Mouse (Mus musculus): Measurements from ENCODE around the gene Osbpl6.
A peak's percentile ranks its signal among the peaks of the same experiment; 100 is the strongest.

The Osbpl6 gene

DNA sequence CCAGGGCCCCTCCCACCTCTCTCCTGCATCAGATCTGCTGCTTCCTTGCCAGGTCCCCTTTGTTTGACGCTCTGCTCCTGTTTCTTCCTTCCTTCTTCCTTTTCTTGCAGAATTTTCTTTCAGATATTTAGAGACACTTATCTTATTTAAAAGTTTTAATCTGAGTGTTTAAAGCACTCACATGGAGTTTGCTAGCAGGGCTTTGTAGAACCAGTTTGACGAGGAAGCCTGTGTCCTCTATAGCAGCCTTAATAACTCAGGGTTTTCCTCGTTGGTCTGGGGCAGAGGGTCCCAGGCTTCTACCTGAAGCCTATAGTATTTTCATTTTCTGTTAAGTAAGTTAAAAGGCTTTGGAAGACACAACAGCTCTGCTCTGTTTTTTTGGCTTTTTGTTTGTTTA is 20.5 kb downstream of the Osbpl6 start:
- DNase-seq = no peak

- DNase-seq = no peak
These were observed 23.0 kb downstream of the Osbpl6 start for GRCm38 (mm10) chr2:76429318-76429717.

GRCm38 (mm10) chr2:76429855-76430254 is 23.5 kb downstream of the Osbpl6 start:
- DNase-seq = no peak

DNA sequence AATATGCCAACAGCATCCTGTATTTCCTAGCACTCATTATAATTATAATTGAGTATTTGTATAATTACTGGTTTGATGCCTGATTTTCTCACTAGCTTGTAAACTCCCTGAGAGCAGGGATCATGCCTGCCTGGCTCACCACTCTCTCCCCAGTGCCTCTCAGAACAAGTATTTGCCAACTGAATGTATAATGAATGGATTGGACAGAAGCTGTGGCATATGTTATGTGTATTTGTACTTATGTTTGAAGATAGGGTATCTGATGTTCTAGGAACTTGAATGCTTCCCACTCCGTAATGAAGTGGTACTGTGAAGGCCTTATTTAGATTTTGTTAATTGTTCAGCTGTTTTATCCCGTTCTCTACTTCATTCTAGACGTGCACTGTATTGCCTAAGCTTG is 24.2 kb downstream of the Osbpl6 start:
- no peak for DNase-seq

DNA sequence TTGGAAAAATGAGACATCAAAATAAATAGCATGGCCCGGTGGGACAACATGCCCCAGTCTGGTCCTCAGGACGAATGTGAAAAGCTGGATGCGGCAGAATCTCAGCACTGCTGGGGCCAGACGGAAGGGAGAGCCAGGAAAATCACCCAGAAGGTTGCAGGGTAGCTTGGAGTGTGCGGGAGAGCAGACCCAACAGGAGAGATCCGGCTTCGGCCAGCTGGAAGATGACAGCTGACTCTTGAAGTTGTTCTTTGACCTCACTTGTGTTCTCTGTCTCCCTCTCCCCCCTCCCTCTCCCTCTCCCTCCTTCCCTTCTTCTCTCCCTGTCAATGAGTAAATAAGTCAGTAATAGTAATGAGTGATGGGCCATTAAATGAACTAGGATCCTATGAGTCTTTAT is 27.9 kb downstream of the Osbpl6 start:
- peak; percentile 82 for DNase-seq

GRCm38 (mm10) chr2:76435667-76436239 is 29.4 kb downstream of the Osbpl6 start:
- peak; percentile 51 for DNase-seq

- no peak for DNase-seq
These were observed 31.1 kb downstream of the Osbpl6 start for GRCm38 (mm10) chr2:76437372-76437771.

- DNase-seq = no peak
These were observed 33.2 kb downstream of the Osbpl6 start for GRCm38 (mm10) chr2:76439540-76439939.

- DNase-seq = no peak
These were observed 35.8 kb downstream of the Osbpl6 start for GRCm38 (mm10) chr2:76442086-76442485.

GRCm38 (mm10) chr2:76449836-76450355 is 43.6 kb downstream of the Osbpl6 start:
- no peak for DNase-seq

DNA sequence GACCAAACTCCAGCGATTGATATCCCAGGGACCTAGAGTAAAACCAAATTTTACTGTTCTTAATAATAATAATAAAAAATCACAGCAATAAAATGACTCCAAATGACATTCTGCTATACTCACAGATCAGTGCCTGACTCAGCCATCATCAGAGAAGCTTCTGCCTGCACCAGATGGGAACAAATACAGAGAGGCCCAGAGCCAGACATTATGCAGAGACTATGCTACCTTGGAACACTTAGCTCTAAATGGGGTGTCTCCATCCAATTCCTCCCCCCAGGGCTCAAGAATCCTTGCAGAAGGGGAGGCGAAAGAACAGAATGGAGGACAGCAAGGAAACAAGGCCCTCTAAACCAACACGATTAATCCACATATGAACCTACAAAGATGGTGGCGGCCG is 60.4 kb downstream of the Osbpl6 start:
- DNase-seq = no peak

DNA sequence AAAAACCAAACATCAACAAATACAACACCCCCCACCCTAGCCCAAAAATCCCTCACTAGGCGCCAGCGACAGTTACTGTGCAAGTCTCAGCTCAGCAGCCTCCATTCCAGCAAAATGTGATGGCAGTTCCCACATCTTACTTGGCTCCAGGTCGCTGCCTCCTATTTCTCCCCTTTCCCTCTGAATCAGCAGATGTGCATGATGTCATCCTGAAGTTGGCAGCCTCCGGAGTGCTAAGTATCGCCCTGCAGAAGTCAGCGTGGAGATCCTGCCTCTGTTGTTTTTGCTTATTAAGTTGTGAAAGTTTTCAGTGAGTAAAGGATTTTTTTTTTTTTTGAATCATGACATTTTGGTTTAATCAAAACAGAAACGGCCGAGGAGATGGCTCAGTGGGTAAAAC is 61.9 kb downstream of the Osbpl6 start:
- peak; percentile 18 for DNase-seq

GRCm38 (mm10) chr2:76469091-76469750 is 62.9 kb downstream of the Osbpl6 start:
- no peak for DNase-seq

DNA sequence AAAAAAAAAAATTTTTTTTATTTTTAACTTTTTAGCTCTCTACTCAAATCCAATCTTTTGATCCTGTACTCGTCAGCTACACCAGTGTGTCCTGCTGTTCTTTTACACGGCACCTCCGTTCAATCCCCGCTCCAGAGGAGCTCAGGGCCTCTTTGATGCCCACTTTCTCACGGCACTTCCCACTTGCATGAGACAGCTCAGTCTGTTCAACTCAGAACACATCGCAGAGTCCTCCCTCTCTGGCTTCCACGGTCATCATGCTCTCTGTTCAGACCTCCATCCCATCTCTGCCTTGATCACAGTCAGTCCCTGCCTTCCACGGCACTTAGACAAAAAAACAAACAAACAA is 63.4 kb downstream of the Osbpl6 start:
- no peak for DNase-seq

DNA sequence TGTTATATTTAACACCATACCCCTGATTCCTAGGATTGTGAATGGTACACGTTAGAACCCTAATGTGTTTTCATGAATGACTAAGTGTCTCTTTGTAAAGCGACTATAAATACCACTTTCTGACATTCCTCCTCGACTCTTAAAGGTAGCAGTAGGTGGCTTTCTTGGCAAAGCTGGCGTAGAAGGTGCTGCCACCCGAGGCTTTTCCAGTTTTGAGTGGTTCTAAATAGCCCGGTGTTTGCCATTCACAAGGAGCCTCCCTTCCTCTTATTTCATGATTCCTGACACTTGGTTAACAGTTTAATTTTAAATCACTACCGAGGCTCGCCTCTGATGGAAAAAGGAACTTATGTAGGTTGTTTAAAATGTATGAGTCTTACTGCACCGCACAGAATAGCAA is 64.1 kb downstream of the Osbpl6 start:
- DNase-seq = no peak

DNA sequence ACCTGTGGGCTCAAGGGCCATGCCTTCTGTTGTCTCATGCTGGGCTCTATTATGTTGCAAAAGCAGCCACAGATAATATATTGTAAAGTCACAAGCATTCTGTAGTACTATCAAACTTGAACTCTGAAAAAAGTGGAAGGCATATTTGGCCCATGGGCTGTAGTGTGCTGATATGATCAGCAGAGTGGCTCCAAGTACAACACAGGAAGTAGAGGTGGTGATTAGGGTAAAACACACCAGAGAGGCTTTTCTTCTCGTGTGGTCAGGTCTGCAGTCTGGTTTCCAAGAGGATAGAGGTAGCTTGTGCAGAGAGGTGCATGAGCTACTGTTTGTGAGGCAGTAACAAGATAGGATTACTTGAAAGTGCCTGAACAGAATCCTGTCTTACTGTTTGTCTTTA is 69.5 kb downstream of the Osbpl6 start:
- no peak for DNase-seq

DNA sequence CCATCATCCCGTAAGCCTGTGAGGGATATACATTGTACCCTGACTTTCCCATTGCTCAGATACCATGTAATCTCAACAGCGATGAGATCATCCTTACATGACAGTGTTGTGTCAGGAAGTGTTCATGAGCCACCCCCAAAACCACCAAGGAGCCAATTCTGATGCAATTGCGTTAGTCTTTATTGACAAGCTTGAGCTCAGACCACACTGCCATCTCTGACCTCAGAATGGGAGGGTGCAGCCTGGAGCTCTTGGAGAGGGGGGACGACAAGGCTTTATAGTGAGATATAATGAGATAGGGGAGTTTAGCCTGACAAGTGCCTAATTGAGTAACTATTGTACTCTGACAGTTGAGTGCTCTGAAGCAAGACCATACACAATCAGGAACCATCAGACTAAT is 82.5 kb downstream of the Osbpl6 start:
- DNase-seq = no peak

DNA sequence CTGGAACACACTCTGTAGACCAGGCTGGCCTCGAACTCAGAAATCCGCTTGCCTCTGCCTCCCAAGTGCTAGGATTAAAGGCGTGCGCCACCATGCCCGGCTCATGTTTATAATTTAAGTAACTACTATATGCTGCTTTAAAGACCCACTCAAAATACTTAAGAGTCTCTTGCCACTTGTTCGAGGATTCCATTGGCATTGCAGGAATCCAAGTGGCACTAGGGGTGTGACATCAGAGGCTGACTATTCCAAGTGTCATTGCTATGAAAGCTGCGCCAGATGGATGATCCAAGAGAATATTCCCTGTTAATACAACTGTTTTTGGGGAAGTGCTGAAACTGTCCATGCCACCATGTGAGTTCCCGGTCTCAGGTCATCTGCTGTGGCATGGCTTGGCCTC is 83.9 kb downstream of the Osbpl6 start:
- no peak for DNase-seq

GRCm38 (mm10) chr2:76491371-76491770 is 85.1 kb downstream of the Osbpl6 start:
- DNase-seq = no peak

GRCm38 (mm10) chr2:76492224-76492623 is 85.9 kb downstream of the Osbpl6 start:
- DNase-seq = no peak

GRCm38 (mm10) chr2:76496006-76496748 is 89.9 kb downstream of the Osbpl6 start:
- DNase-seq = no peak

- DNase-seq = no peak
These were observed 90.4 kb downstream of the Osbpl6 start for GRCm38 (mm10) chr2:76496749-76497140.

- DNase-seq = peak; percentile 42
These were observed 92.6 kb downstream of the Osbpl6 start for GRCm38 (mm10) chr2:76498891-76499290.
